Mouse (Mus musculus) T-helper 17 cell (primary cell): ENCODE measurements around the gene Rapgef5.

Experiments
- in situ Hi-C, 2 experiments: fragments of 300-600 bp; cut with MboI, MseI; formaldehyde crosslinking; loops; 1 replicate in 1 of 2; 2 replicates in 1 of 2; pipeline ENCODE4 v1.15.1; 2025; ENCODE audit warnings: high pct_unique_total_duplicates in 2 of 2

Gene Rapgef5

DNA sequence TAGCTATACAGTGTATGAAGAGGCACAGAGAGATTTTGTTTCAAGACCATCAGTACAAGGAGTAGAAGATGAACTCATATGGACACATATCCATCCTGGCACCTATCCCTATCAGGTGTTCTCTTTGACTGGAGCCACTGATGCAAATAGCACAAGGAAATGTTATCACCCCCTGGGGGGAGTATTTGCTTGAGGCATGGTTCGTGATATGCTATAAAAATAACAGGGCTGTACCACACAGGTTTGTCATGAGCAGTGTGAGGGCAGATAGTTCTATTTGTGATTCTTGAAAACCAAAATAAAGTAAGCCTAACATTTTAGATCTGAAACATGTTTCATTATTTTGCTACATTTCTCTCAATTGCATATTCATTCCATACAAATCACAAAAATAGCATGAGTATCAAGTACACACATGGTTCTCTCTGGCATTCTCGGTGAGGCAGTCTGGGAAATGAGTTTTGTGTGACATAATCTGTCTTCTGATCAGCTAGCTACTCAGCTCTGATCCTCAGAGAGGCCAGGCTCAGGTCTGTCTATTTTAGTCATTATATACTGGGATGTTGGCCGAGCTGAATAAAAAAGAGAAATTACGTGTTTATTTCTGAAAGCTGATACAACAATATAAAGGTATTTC, 12.3 kb downstream of the Rapgef5 start:
- in situ Hi-C loops = no loop called here

DNA sequence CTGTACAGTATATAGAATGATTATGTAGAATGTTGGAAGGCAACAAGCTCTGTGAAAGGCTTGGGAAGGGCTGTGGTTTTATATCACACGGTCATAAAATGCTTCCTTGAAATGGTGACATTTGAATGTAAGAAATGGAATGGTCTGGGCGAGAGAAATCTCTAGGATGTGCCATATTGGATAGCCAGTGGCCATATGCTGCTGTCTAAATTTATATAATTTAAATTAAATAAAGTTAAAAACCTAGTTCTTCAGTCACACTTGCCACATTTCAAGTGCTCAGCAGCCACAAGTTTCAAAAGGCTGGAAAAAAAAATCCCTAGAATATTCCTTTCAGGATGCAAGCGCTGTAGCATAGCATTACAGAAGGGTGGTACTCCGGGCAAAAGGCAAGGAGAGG, 14.8 kb downstream of the Rapgef5 start:
- in situ Hi-C loops = no loop called here

DNA sequence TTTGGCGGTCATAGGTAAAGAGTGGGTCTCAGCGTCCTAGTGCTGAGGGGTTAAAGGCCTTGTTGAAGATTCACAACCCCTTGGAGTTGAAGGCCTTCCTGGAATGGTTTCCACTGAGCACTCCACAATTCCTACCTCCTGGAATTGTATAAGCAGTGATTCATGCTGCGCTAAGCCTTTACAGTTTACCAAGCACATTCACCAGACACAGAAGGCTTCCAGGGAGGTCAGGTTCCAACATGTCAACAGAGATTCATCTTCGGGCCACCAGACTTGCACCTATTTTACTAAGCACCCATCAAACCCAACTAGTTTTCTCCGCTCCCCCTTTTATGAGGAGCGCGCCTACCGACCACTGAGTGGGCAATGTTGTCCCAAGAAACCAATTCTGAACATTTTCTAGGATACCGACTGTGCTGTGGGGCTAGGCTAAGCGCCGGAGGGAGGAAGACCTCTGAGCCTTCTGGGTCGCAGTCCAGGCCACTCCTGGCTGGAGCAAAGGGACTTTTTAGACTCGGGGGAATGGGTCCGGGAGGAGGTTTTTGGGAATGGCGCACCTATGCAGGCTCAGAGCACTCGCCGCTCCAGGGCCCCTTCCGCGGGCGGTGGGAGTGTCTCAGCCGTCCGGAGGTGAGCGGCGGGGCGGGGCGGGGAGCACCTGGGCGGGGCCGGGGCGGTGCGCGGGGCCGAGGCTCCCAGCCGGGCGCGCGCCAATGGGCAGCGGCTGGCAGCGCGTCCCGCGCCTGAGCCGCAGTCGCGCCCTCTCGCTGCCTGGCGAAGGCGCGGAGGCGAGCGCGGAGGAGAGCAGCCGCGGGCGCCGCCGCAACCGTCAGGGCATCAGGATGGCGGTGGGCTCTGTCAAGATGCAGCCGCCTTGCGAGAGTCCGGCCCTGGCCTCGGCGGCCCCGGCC, 17.2 kb downstream of the Rapgef5 start:
- in situ Hi-C loops = no loop called here

DNA sequence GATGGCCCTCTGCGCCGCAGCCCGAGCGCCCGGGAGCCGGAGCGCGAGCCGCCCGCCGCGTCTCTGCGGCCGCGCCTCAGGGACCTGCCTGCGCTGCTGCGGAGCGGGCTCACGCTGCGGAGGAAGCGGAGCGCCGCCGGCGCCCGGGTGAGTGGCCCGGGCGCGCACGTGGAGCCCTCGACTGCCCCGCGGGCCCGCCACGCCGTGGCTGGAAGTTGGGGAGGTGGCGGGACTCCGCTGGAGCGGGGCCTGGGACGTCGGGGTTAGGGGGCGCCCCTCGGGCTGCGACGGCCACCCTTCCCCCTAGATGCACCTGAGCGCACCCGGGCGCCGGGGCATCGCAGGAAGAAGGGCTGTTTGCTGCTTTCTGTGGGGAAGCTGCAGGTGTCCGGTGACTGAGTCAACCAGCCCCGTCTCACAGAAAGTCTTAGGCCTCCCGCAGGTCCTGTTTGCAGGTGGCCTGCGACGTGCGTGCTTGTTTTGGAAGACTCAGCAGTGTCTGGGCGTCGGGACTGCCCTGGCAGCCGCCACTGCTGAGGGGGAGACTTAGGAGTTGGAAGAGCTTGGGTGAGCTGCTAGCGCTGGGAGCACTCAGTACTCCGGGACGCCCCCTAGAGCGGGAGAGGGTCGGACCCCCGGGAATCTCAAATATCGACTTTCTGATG, 17.9 kb downstream of the Rapgef5 start:
- in situ Hi-C loops = no loop called here

DNA sequence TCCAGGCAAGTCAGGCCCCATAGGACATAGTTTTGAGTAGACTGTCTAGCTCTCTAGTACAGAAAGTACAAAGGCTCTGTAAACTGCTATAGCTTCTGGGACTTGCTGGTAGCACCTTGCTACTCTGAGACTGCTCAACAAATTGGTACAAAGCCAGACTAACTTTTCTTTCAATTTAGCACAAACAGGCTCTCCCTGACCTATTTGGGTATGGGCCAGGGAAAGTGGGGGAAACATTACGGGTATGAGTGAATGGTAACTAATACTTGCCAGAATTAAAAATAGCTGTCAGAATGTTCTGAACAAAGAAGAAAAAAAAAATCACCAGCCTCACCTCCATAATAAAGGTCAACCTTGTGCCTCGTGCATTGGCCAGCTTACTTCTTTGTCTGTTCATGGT, 24.1 kb downstream of the Rapgef5 start:
- in situ Hi-C loops = no loop called here

DNA sequence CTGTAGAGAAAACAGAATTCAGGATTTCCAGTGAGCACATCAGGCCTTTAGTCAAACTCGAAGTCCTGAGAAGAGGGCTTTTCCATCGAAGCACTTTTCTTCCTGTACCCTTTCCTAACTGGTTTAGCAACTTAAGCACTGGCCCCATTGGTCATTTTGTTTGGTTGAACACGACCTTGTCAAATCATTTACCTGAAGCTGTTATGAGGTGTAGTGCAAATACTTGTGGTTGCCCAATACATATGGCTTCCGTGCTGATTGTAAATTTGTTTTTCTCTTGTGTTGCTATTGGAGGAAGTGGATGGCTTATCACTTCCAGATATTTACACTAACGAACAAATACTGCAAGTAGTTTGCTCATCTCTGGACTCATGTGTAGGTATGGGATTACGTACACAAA, 29.0 kb downstream of the Rapgef5 start:
- in situ Hi-C loops = no loop called here

DNA sequence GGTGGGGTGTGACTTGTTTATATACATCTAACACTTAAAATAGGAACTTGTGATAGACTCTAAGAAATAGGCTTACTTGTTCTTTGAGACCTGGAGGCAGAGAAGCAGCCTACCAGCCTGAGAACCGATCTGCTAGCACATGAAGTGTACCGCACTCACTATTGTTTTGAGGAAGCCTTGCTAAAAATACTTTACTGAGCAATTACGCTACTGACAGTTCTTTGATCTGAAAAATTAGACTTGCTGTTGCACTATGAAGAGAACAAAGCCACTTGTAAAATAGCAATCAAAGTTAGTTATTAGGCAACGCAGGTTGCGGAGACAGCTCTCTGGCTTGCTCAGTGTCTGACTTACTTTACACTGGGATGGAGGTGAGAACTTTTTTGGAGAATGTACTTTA, 37.1 kb downstream of the Rapgef5 start:
- in situ Hi-C loops = no loop called here

DNA sequence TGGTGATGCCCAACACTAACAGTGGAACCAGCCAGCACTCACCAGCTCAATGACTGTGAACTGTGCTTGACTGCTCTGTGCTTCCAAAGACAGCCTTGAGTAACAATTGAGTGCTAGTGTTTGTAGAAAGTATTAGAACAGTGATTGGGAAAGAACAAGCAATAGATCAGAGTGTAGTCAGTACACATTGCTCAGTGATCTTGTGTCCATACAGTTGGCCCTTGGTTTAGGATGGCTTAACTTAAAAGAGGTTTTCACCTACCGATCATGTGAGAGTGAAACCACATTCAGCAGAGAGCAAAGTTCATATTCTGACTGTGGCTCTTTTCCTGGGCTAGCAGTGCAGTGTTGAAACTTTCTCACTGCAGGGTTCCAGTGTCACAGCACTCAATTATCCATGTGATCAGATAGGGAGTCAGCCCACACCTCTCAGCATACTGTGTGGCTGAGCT, 38.4 kb downstream of the Rapgef5 start:
- in situ Hi-C loops = no loop called here

DNA sequence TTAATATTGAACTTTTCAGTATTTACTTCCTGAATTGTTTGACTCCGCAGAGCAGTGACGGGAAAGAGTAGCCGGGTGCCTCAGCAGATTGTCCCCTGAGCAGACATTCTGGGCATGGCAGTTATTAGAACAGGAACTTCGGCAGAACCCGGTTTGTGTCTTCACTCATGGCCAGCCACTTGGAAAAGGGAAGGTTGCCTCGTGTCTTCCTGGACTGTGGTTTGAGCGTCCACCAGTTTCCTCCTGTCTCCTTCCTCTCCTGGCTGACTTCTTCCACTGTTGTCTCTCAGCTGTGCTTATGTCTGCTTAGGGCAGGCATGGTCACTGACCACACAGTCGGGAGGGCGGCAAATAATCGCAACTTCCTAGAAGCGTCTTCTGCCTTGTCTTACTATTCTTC, 44.2 kb downstream of the Rapgef5 start:
- in situ Hi-C loops = no loop called here

DNA sequence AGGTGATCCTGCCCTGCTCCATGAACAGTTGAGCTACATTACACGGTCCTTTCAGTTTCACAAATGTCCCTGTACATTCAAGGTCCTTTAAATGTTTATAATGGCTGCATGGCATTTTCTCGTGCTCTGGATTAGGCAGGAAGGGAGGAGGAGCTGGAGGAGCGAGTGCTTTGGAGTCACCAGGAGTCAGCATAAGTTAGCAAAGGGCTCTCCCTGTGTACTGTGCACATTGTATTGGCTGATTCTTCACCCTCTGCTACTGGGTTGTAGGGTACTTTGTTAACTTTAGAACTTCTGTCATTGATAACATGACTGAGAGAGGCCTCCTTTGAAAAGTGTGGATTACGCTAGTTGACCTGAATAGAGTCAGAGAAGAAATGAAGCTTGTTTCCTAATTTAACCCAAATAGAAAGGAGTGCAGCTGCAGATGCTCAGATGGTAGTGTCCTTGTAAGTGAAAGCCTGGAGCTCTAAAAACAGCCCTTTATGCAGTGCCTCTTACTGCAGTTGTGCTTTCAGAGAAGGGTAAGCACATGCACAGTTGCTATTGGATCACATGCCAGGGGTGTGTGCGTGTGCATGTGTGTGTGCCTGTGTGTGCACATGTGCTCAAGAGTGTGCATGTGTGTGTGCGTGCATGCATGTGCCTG, 45.3 kb downstream of the Rapgef5 start:
- in situ Hi-C loops = no loop called here

DNA sequence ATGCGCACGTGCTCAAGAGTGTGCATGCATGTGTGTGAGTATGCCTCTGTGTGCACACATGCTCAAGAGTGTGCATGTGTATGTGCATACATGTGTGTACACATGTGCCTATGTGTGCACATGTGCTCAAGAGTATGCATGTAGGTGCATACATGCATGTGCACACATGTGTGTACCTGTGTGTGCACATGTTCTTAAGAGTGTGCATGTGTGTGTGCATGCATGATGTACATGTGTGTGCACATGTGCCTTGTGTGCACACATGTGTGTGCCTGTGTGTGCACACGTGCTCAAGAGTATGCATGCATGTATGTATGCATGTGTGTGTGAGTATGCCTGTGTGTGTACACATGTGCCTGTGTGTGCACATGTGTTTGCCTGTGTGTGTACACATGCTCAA, 45.8 kb downstream of the Rapgef5 start:
- in situ Hi-C loops = no loop called here

DNA sequence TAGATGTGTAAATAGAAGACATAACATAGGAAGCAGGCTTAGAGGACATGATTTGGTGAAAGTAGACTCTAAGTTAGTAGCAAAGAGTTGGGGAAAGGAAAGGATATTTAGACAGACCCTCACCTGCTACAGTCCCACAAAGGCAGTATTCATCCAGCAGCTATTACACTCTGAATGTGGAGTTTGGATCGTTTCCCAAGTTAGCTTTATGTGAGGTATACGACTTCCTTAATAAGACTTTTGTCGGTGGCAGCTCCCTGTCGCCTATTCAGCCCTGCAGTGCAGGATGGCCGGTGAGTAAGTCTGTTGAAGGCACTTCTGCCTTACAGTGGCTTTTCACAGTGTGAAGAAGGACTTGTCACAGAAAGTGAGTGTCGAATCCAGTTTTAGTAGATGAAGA, 47.6 kb downstream of the Rapgef5 start:
- in situ Hi-C loops = no loop called here

DNA sequence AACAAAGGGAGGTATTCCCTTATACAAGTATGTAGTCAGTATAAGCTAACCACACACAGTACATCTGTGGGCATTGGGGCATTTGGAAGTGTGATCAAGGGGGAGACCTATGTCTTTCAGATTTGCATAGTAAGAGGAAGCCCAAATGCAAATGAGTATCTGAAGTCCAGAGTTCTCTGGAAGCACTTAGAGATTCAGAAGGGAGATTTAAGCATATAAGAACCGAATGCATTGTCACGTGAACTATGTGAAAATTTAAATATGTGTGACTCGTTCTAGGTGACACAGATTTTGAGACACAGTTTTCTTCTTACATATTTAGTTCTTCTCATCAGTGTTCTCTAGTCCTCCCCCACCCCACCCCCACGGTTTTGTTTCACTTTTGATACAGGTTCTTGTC, 50.0 kb downstream of the Rapgef5 start:
- in situ Hi-C loops = no loop called here

DNA sequence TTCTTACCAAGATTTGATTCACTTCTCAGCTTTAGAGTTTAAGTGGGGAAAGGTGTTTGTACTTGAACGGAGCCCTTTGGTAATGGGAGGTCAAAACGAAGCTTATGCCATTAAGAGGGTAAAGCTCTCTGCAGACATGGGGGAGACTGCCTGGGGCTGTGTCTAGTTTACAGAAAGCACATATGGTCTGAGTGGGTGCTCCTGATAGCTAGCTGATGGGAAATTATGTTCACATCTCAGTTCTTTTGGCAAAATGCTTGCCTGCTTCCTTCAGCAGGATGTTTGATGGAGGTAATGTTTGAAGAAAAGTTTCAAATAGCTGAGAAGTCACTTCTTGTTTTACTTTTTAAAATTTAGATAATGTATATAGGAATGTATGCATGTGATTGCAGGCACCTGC, 53.4 kb downstream of the Rapgef5 start:
- in situ Hi-C loops = no loop called here

DNA sequence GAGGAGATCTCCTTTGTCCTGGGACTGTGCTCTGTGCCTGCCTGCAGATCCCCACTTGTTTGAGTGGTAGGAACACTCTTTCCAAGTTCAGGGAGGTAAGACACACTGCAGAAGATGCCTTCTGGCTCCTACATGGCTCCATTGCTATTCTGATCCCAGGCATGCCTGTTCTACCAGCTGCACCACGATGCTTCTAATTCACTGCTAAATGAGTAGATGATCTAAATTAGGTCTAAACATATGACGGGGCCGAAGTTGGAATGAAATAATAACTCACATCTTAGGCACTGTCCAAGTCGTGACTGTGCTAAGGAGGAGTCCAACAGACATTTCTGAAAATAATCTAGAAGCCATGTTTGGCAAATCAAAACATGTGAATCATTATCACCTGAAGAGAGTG, 68.0 kb downstream of the Rapgef5 start:
- in situ Hi-C loops = no loop called here

DNA sequence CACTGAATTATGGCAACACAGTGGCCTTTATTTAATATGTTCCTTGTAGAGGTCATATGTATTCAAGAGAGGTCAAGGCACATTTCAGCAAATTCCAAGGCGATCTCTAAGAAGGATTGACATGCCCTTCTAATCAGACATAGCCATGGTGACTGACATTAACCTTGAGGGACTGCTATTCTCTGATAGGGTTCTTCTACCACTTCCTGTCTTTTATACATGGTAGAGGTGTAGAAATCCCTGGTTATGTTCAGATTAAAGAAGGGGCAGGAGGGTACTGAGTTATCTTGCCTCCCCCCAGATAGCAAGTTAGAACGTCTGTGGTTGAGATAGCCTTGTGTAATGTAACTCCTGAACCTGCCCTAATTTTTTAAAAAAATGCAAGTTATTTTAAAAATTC, 69.1 kb downstream of the Rapgef5 start:
- in situ Hi-C loops = no loop called here

DNA sequence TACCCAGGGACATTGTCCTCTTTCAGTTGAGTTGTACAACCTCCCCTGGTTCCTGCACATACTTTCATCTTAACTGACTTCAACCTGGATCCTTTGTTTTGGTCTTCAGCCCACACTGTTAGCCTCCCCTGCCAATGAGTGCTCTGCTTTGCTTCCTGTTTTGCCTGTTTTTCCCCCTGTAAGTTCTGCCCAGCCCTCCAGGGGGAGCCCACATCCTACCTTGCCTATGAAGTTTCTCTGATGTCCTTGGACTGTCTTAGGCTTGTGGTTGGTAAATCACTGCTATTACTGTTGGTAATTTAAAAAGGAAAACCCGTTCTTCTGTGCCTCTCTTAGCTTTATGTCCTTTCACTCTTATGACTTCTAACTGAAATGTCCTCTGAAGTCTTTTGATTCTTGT, 69.8 kb downstream of the Rapgef5 start:
- in situ Hi-C loops = no loop called here

DNA sequence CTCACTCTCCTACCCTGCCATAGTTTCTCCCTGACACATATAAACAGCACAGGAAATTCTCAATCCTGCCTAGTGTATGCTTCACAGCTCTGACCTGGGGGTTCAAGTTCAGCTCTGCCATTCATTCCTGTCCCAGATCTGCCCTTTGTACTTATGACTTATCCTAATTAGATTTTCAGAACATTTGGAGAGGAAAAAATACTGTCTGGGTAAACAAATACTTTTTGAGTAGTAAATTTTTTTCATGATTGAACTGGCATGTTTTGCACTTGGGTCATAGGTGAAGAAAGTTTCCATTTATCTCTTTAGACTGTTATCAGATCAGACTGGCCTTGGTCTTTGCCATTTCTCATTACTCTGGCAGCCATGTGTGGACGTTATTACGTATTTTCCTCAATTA, 72.9 kb downstream of the Rapgef5 start:
- in situ Hi-C loops = no loop called here

DNA sequence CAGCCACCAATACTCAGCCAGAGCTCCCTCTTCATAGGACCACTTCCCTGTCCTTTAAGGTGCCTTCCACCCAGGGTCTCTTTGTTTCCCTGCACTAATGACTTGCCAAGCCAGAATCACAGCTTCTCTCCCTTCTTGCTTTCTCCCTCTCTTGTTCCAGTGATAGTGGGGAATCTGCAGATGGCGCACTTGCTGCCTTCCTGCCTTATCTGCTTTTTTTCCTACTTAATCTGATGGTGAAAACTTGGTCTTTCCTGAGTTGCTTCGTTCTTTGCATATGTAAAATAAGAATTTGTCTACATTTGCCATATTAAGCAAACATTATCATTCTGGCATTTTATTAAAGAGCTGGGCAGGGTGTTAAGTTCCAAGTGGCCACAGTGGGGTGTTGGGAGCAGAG, 75.7 kb downstream of the Rapgef5 start:
- in situ Hi-C loops = loop anchor here (5.0 kb wide), 2 partner anchors 170 to 175 kb away; no protein-coding TSS in a partner anchor

DNA sequence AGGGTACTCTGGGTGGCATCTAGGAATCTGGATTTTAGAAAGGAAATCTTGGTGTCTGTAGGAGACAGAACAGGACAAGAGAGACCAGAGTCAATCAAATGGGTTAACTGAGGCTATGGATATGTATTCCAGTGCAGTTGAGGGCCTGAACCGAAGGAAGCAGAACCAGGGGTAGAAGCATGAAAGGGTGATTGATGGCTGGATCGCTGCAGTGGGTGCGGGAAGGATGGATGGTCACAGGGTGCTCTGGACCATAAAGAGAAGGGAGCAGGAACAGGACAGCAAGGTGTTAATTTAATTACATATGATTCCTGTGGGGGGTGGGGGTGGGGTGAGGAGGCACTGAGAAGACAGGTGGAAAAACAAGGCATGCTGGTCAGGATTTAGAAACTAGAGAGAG, 76.3 kb downstream of the Rapgef5 start:
- in situ Hi-C loops = loop anchor here (5.0 kb wide), 2 partner anchors 170 to 175 kb away; no protein-coding TSS in a partner anchor

DNA sequence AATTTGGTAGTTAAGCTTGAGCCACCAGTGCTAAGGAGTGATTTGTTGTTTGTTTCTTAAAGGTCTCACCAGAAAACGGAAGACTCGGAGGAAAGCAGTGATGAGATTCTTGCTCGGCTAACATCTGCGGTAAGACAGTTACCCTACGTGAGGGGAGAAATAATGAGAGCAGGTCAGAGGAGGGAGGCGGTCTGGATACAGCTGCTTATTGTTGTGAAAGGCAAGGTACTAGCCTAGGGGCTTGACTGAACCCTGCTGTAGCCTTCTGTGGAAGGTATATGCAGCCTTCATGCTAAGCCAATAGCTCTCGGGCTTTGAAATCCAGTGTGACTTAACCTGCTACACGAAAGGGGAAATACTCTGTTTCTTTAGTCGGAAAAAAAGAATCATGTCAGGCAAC, 78.9 kb downstream of the Rapgef5 start:
- in situ Hi-C loops = no loop called here

DNA sequence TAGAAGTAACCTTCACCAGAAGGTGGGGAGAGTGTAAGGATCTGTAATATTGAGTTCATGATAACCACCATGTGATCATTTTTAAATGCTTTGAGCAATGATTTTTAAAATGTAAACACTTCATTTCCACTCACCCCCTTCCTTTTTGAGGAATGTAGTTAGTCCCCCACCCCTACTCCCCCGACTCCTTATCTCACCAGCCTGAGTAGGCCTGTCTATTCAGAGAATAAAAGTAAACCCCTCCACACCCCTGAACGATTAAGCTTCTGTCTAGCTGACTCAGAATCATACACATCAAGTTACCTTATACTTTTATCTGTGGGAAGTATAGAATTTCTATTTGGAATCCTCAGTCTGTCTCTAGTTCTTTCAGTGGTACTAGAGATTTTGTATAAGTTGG, 81.9 kb downstream of the Rapgef5 start:
- in situ Hi-C loops = no loop called here
